ENCODE assay signal across 8 mouse cellular contexts in genomic region chr2:13271165-13271957, GRCm38 (mm10). TPM values are rescaled to one million over a fixed set of nuclear protein-coding genes. Genes with fewer than 3 reads are reported as not detected.
DNase-seq lines count a peak whose midpoint lies in the region; ATAC-seq and TF ChIP-seq lines count a peak whose summit lies in the region.

Gene Rsu1 (minus strand): TSS chr2:13271415.

- peaks cover 19% of the 10 kb centered on the region for H3K4me1 ChIP-seq in hindbrain, embryonic 10.5 days (replicated peaks)
- H3K4me1 ChIP-seq in lung, postnatal 0 days (ENCODE audit: insufficient read depth, low read depth, low read length): peaks cover 9% of the 10 kb centered on the region; the same call in 1 of the 2 replicates

- DNase-seq in MN1 (ENCODE audit: low spot score): peak; percentile 99
- DNase-seq in cerebellum, adult 9-10 months: peak; percentile 98
- DNase-seq in hindbrain, embryonic 10.5 days (ENCODE audit: low spot score): peak; percentile 94
- peak; percentile 99 for DNase-seq in layer of hippocampus, adult 9-11 months
- DNase-seq in lung, postnatal 0 days (ENCODE audit: low spot score): peak; percentile 100
- DNase-seq in ovary, postnatal 14 days (ENCODE audit: low spot score): peak; percentile 90
- peak; percentile 92 for DNase-seq in thymus, postnatal 14 days

- under 1% methylated on average over 37 of the region's 37 CpGs for WGBS in hindbrain, embryonic 10.5 days
- WGBS in lung, postnatal 0 days: under 1% methylated on average over 37 of the region's 37 CpGs

- peak within 1 kb of the TSS; percentile 66 for H3K4me2 ChIP-seq in lung, postnatal 0 days (replicated peaks; ENCODE audit: low read depth, low read length)

- no peaks in the 10 kb centered on the region for H3K9me3 ChIP-seq in hindbrain, embryonic 10.5 days
- H3K9me3 ChIP-seq in lung, postnatal 0 days (ENCODE audit: low read length): no peaks in the 10 kb centered on the region

- TF ChIP-seq EP300 in lung, postnatal 0 days (IDR thresholded peaks at IDR 0.05): no peak

- peak within 1 kb of the TSS; percentile 89 for H3K27ac ChIP-seq in hindbrain, embryonic 10.5 days
- H3K27ac ChIP-seq in lung, postnatal 0 days (ENCODE audit: low read length): peak within 1 kb of the TSS; percentile 85

- no peak for TF ChIP-seq CTCF in lung, postnatal 0 days (IDR thresholded peaks at IDR 0.05)

- H3K9ac ChIP-seq in lung, postnatal 0 days (replicated peaks; ENCODE audit: low read depth): peak within 1 kb of the TSS; percentile 62

- no peaks in the 10 kb centered on the region for H3K36me3 ChIP-seq in hindbrain, embryonic 10.5 days
- no peaks in the 10 kb centered on the region for H3K36me3 ChIP-seq in lung, postnatal 0 days (ENCODE audit: insufficient read depth, low read length)

- peak; percentile 98 for ATAC-seq in frontal cortex, adult (ENCODE audit: low TSS enrichment)
- ATAC-seq in lung, postnatal 0 days: peak; percentile 100

- H3K4me3 ChIP-seq in hindbrain, embryonic 10.5 days: peak within 1 kb of the TSS; percentile 68
- H3K4me3 ChIP-seq in lung, postnatal 0 days (ENCODE audit: low read depth, low read length): peak within 1 kb of the TSS; percentile 53

- H3K27me3 ChIP-seq in hindbrain, embryonic 10.5 days (ENCODE audit: insufficient read depth, poor library complexity, severe bottlenecking): no peaks in the 10 kb centered on the region
- no peaks in the 10 kb centered on the region for H3K27me3 ChIP-seq in lung, postnatal 0 days (replicated peaks; ENCODE audit: insufficient read depth, low read length)

RNA-seq across cellular contexts. Expression of gene Rsu1, which starts in this region (rescaled TPM):
- polyA plus RNA-seq in hindbrain, embryonic 10.5 days (2016; fragmentation: Nextera tagmentation; extraction: Ambion mirVana): 71.6 and 79.4 TPM in 2 replicates
- 158 and 187 TPM in 2 replicates for polyA plus RNA-seq in lung, postnatal 0 days (2015; fragmentation: Nextera tagmentation; extraction: Ambion mirVana)

Comparison
In these comparisons a context has a peak if more than half of its experiments do, and no peak if none do; other contexts are left out.
1. Peak in every context shown above with its lines: DNase-seq, ATAC-seq, H3K4me3 ChIP-seq and H3K27ac ChIP-seq.